7 mouse cellular contexts compared by ENCODE assay signal in genomic region chr10:24926962-24927720, GRCm38 (mm10). TPM values are rescaled to one million over a fixed set of nuclear protein-coding genes. Genes with fewer than 3 reads are reported as not detected.
DNase-seq lines count a peak whose midpoint lies in the region; ATAC-seq lines count a peak whose summit lies in the region.

TSS of gene Arg1 (minus strand) at chr10:24927484.

- H3K4me2 ChIP-seq in lung, embryonic 15.5 days: peak within 1 kb of the TSS; percentile 46
- H3K4me2 ChIP-seq in embryonic facial prominence, embryonic 13.5 days: peak within 1 kb of the TSS; percentile 40

- H3K9ac ChIP-seq in lung, embryonic 15.5 days: no peak within 1 kb of the TSS
- H3K9ac ChIP-seq in embryonic facial prominence, embryonic 13.5 days: no peak within 1 kb of the TSS

- H3K27ac ChIP-seq in lung, embryonic 15.5 days: no peak within 1 kb of the TSS
- H3K27ac ChIP-seq in embryonic facial prominence, embryonic 13.5 days: no peak within 1 kb of the TSS
- peak within 1 kb of the TSS; percentile 59 for H3K27ac ChIP-seq in limb, embryonic 10.5 days

- no peaks in the 10 kb centered on the region for H3K9me3 ChIP-seq in lung, embryonic 15.5 days
- no peaks in the 10 kb centered on the region for H3K9me3 ChIP-seq in embryonic facial prominence, embryonic 13.5 days
- no peaks in the 10 kb centered on the region for H3K9me3 ChIP-seq in limb, embryonic 10.5 days (replicated peaks)

- 15% methylated on average over 14 of the region's 14 CpGs for WGBS in lung, embryonic 15.5 days
- 19% methylated on average over 14 of the region's 14 CpGs for WGBS in embryonic facial prominence, embryonic 13.5 days
- WGBS in limb, embryonic 10.5 days: 18% methylated on average over 14 of the region's 14 CpGs

- H3K27me3 ChIP-seq in lung, embryonic 15.5 days: no peaks in the 10 kb centered on the region
- no peaks in the 10 kb centered on the region for H3K27me3 ChIP-seq in embryonic facial prominence, embryonic 13.5 days
- H3K27me3 ChIP-seq in limb, embryonic 10.5 days (ENCODE audit: low read depth, poor library complexity, severe bottlenecking): no peaks in the 10 kb centered on the region

- no peak for DNase-seq in lung, postnatal 25 days (ENCODE audit: low spot score)
- peak; percentile 85 for DNase-seq in limb, embryonic 10.5 days (ENCODE audit: low spot score)
- DNase-seq in retina, postnatal 1 day: peak; percentile 70
- DNase-seq in cerebellum, postnatal 36 days: no peak

- H3K4me3 ChIP-seq in lung, embryonic 15.5 days: 0 out of 2 replicates have a peak within 1 kb of the TSS, but pooled peaks have one; percentile 10
- no peak within 1 kb of the TSS for H3K4me3 ChIP-seq in embryonic facial prominence, embryonic 13.5 days
- peak within 1 kb of the TSS; percentile 35 for H3K4me3 ChIP-seq in limb, embryonic 10.5 days

- H3K4me1 ChIP-seq in lung, embryonic 15.5 days: peaks cover 13% of the 10 kb centered on the region
- H3K4me1 ChIP-seq in embryonic facial prominence, embryonic 13.5 days: peaks cover 13% of the 10 kb centered on the region
- peaks cover 48% of the 10 kb centered on the region for H3K4me1 ChIP-seq in limb, embryonic 10.5 days

- H3K36me3 ChIP-seq in lung, embryonic 15.5 days: no peaks in the 10 kb centered on the region
- no peaks in the 10 kb centered on the region for H3K36me3 ChIP-seq in embryonic facial prominence, embryonic 13.5 days
- H3K36me3 ChIP-seq in limb, embryonic 10.5 days: no peaks in the 10 kb centered on the region

- ATAC-seq in lung, embryonic 15.5 days (ENCODE audit: borderline replicate concordance, extremely low read depth, low FRiP score, low TSS enrichment): peak; percentile 45; the same call in 1 of the 2 replicates
- ATAC-seq in embryonic facial prominence, embryonic 13.5 days (ENCODE audit: insufficient number of reproducible peaks, insufficient read depth, low FRiP score, low TSS enrichment, low read depth): no peak
- ATAC-seq in monocyte, adult 5-6 weeks (replicated peaks; ENCODE audit: insufficient number of reproducible peaks, low FRiP score, low TSS enrichment, poor library complexity, severe bottlenecking): no peak

RNA-seq across cellular contexts. Expression of gene Arg1, which starts in this region (rescaled TPM):
- 1.7 and 2.3 TPM in 2 replicates for polyA plus RNA-seq in lung, embryonic 15.5 days (2015; fragmentation: Nextera tagmentation; extraction: Ambion mirVana)
- polyA plus RNA-seq in embryonic facial prominence, embryonic 13.5 days (2015; fragmentation: Nextera tagmentation; extraction: Ambion mirVana): 3.9 and 4.6 TPM in 2 replicates
- polyA plus RNA-seq in limb, embryonic 10.5 days (2016; fragmentation: Nextera tagmentation; extraction: Ambion mirVana): 11.8 and 12.3 TPM in 2 replicates
- total RNA-seq in monocyte, adult 5-6 weeks (2017): not detected in 3 replicates

Comparison
In these comparisons a context has a peak if more than half of its experiments do, and no peak if none do; other contexts are left out.
1. DNase-seq: peak in limb, embryonic 10.5 days (single experiment) and retina, postnatal 1 day (single experiment); none in lung, postnatal 25 days (single experiment) and cerebellum, postnatal 36 days (0 of 2).